Mouse (Mus musculus): ENCODE results near the gene Kctd17.

- TF ChIP-seq CTCF (conservative IDR thresholded peaks at IDR 0.05; ENCODE audit: insufficient read depth, insufficient read length, low read depth, low read length) (peak; percentile 83), POLR2A (IDR thresholded peaks at IDR 0.05; ENCODE audit: low read depth, low read length) (no peak)
These were observed 19.6 kb downstream of the Kctd17 start for GRCm38 (mm10) chr15:78447746-78448535.

All from kidney, adult 2 months (tissue).